Mouse (Mus musculus) ES-Bruce4 (cell line): ENCODE data around the gene Ypel4.
"Not testable (repeated sequence)": the region's sequence is repeated elsewhere in the genome, so short reads cannot be mapped to it uniquely, and the experiment has no call there.

Source experiments
- CTCF ChIP-seq: IDR thresholded peaks from one replicate; pipeline ENCODE4 v1.8.1; 2011; ENCODE audit warnings: low read depth, low read length
- EP300 ChIP-seq: IDR thresholded peaks from 2 replicates; pipeline ENCODE4 v1.6.1; 2011; ENCODE audit warnings: low read depth, low read length; ENCODE audit not compliant: insufficient read depth
- POLR2A ChIP-seq: IDR thresholded peaks from one replicate; pipeline ENCODE4 v1.8.1; 2011; ENCODE audit warnings: low read length; ENCODE audit not compliant: insufficient read depth

GRCm38 (mm10) chr2:84728191-84728590, 5.7 kb upstream of the Ypel4 start:
- TF ChIP-seq POLR2A, CTCF, EP300: not testable (repeated sequence)
